Mouse (Mus musculus): Measurements from ENCODE around the gene Vkorc1l1. TPM values are rescaled to one million over a fixed set of nuclear protein-coding genes. Genes with fewer than 3 reads are reported as not detected.

Gene Vkorc1l1
- polyA plus RNA-seq, 1 experiment from 2014 or later = 14.5 TPM

DNA sequence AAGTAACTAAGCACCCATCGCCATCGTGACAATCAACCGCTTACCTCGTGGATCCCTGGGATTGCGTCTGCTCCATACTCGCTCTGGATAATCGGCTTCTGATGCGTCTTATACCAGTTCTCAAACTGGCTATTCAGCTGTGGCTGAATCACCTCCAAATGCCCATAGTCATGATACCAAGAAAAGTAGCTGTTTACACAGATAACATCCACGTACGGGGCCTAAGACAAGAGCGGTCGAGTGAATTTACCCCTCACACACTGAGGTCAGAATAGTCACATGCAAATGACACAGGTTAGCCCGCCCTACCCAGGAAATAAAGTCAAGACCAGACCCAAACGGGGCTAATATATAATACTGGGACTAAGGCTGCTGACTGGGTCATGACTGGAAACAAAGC, 51.6 kb downstream of the Vkorc1l1 start:
- H3K4me2 ChIP-seq (ENCODE audit: low read length) = no peak overlapping the region
- 93% methylated on average over 14 of the region's 14 CpGs for WGBS
- H3K36me3 ChIP-seq (ENCODE audit: control insufficient read depth, insufficient read depth, low read length) = peaks cover 46% of the 10 kb centered on the region

DNA sequence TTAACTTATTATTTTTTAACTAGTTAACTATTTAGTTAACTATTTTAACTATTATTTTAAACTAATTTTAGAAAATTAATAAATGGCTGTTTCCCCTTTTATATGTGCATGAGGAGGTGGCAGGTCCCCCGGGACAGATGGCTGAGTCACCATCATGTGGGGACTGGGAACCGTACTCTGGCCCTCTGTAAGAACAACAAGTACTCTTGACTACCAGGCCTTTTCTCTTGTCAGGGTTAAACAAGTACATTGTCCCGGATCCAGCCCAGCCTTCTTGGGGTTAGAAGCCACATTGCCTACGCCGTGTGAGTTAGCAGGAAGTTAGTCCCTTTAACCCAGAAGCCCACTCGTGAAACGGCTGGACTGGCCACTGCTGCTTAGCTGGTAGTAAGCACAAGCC, 53.2 kb downstream of the Vkorc1l1 start:
- H3K4me3 ChIP-seq (ENCODE audit: control insufficient read depth in 1 of 2, insufficient read depth in 1 of 2, low read depth in 1 of 2, low read length in 2 of 2) = no peak overlapping the region
- peaks cover 43% of the 10 kb centered on the region for H3K36me3 ChIP-seq (ENCODE audit: control insufficient read depth, insufficient read depth, low read length)
- 86% methylated on average over 7 of the region's 7 CpGs for WGBS
- no peak overlapping the region for H3K27ac ChIP-seq (replicated peaks in 1 of 2; ENCODE audit: control insufficient read depth in 1 of 2, insufficient read depth in 1 of 2, low read depth in 2 of 2, low read length in 2 of 2)
- H3K4me1 ChIP-seq (ENCODE audit: control insufficient read depth in 2 of 2, insufficient read depth in 2 of 2, low read length in 2 of 2) = no peaks in the 10 kb centered on the region
- no peak overlapping the region for H3K9ac ChIP-seq (ENCODE audit: low read length)
- H3K9me3 ChIP-seq (ENCODE audit: control insufficient read depth, low read length) = no peaks in the 10 kb centered on the region
- H3K4me2 ChIP-seq (ENCODE audit: low read length) = no peak overlapping the region
- H3K27me3 ChIP-seq (ENCODE audit: control insufficient read depth, insufficient read depth, low read length) = no peaks in the 10 kb centered on the region
- no peak for ATAC-seq (ENCODE audit: insufficient number of reproducible peaks, insufficient read depth, low FRiP score, low read depth)

More for the DNA sequence above, 51.6 kb downstream of the Vkorc1l1 start:
- no peak for ATAC-seq (ENCODE audit: insufficient number of reproducible peaks, insufficient read depth, low FRiP score, low read depth)
- no peak overlapping the region for H3K9ac ChIP-seq (ENCODE audit: low read length)
- H3K4me1 ChIP-seq (ENCODE audit: control insufficient read depth in 2 of 2, insufficient read depth in 2 of 2, low read length in 2 of 2) = no peaks in the 10 kb centered on the region
- H3K27ac ChIP-seq (replicated peaks in 1 of 2; ENCODE audit: control insufficient read depth in 1 of 2, insufficient read depth in 1 of 2, low read depth in 2 of 2, low read length in 2 of 2) = no peak overlapping the region
- H3K27me3 ChIP-seq (ENCODE audit: control insufficient read depth, insufficient read depth, low read length) = no peaks in the 10 kb centered on the region
- H3K4me3 ChIP-seq (ENCODE audit: control insufficient read depth in 1 of 2, insufficient read depth in 1 of 2, low read depth in 1 of 2, low read length in 2 of 2) = no peak overlapping the region
- H3K9me3 ChIP-seq (ENCODE audit: control insufficient read depth, low read length) = no peaks in the 10 kb centered on the region

DNA sequence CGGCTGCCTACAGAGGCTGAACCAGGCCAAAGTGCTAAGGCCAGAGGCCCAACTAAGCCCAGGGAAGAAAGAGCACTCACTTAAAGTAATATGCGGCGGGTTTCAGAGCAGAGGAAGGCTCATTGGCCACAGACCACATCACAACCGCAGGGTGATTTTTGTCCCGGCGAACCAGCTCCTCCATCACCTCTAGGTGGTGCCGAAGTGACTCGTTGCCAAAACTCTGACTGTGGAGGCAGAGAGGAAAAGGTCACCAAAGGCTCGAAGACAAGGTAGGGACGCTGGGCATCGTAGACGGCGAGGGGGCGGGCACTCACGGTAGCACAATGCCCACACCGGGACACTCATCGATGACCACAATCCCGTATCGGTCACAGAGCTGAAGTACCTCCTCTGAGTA, 55.9 kb downstream of the Vkorc1l1 start:
- H3K27ac ChIP-seq (replicated peaks in 1 of 2; ENCODE audit: control insufficient read depth in 1 of 2, insufficient read depth in 1 of 2, low read depth in 2 of 2, low read length in 2 of 2) = no peak overlapping the region
- H3K9ac ChIP-seq (ENCODE audit: low read length) = no peak overlapping the region
- no peak for ATAC-seq (ENCODE audit: insufficient number of reproducible peaks, insufficient read depth, low FRiP score, low read depth)
- 66% methylated on average over 19 of the region's 19 CpGs for WGBS
- H3K36me3 ChIP-seq (ENCODE audit: control insufficient read depth, insufficient read depth, low read length) = peaks cover 40% of the 10 kb centered on the region
- no peak overlapping the region for H3K4me2 ChIP-seq (ENCODE audit: low read length)
- no peaks in the 10 kb centered on the region for H3K27me3 ChIP-seq (ENCODE audit: control insufficient read depth, insufficient read depth, low read length)
- no peaks in the 10 kb centered on the region for H3K9me3 ChIP-seq (ENCODE audit: control insufficient read depth, low read length)
- H3K4me3 ChIP-seq (ENCODE audit: control insufficient read depth in 1 of 2, insufficient read depth in 1 of 2, low read depth in 1 of 2, low read length in 2 of 2) = no peak overlapping the region
- H3K4me1 ChIP-seq (ENCODE audit: control insufficient read depth in 2 of 2, insufficient read depth in 2 of 2, low read length in 2 of 2) = peaks cover 4 to 6% of the 10 kb centered on the region in 2 experiments; a peak in 3 of 4 replicates

DNA sequence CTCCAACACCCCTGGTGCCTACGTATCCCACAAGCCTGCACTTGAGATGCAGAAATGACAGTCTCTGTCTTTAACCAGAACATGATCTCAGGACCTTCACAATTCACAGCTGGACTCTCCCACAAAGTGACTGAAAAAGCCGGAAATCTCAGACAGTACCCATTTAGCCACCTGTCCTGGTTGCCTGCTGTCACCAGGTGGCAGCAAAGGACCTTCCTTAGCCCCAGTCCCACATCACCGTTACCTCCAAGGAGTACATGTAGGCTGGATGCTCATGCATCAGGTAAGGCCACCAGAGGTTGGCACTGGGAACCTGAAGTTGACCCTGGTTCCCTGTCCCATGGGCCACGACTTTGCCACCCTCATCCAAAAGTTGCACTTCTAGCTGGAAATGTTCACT, 57.3 kb downstream of the Vkorc1l1 start:
- Histone ChIP-seq H3K36me3 (ENCODE audit: control insufficient read depth, insufficient read depth, low read length) (peaks cover 27% of the 10 kb centered on the region), H3K4me3 (ENCODE audit: control insufficient read depth in 1 of 2, insufficient read depth in 1 of 2, low read depth in 1 of 2, low read length in 2 of 2) (no peak overlapping the region), H3K27me3 (ENCODE audit: control insufficient read depth, insufficient read depth, low read length) (no peaks in the 10 kb centered on the region), H3K4me2 (ENCODE audit: low read length) (no peak overlapping the region), H3K27ac (replicated peaks in 1 of 2; ENCODE audit: control insufficient read depth in 1 of 2, insufficient read depth in 1 of 2, low read depth in 2 of 2, low read length in 2 of 2) (no peak overlapping the region), H3K9me3 (ENCODE audit: control insufficient read depth, low read length) (no peaks in the 10 kb centered on the region), H3K9ac (ENCODE audit: low read length) (no peak overlapping the region), H3K4me1 (ENCODE audit: control insufficient read depth in 2 of 2, insufficient read depth in 2 of 2, low read length in 2 of 2) (peaks cover 8 to 13% of the 10 kb centered on the region in 2 experiments)
- 28% methylated on average over 4 of the region's 4 CpGs for WGBS
- ATAC-seq (ENCODE audit: insufficient number of reproducible peaks, insufficient read depth, low FRiP score, low read depth) = no peak

DNA sequence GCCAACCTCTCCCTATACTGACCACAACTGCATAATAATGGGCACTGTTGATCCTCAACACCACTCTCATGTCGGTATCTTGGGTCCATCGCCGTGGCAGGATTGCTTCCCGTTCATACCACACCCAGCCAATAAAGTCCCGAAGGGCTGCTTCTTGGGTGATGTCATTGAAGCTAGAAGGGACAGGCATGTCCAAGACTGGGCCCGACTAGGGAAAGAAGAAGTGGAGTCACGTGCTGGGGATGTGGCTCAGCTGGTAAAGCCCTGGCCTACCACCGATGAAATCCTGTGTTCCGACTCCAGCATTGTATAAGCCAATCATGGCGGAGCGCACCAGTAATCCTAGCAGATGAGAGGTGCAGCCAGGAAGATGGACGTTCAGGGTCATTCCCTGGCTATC, 59.0 kb downstream of the Vkorc1l1 start:
- peaks cover 8 to 13% of the 10 kb centered on the region in 2 experiments for H3K4me1 ChIP-seq (ENCODE audit: control insufficient read depth in 2 of 2, insufficient read depth in 2 of 2, low read length in 2 of 2)
- H3K27me3 ChIP-seq (ENCODE audit: control insufficient read depth, insufficient read depth, low read length) = no peaks in the 10 kb centered on the region
- no peak overlapping the region for H3K9ac ChIP-seq (ENCODE audit: low read length)
- peaks cover 21% of the 10 kb centered on the region for H3K36me3 ChIP-seq (ENCODE audit: control insufficient read depth, insufficient read depth, low read length)
- no peak overlapping the region for H3K4me2 ChIP-seq (ENCODE audit: low read length)
- H3K9me3 ChIP-seq (ENCODE audit: control insufficient read depth, low read length) = peaks cover 11% of the 10 kb centered on the region; the same call in 1 of the 2 replicates
- 90% methylated on average over 12 of the region's 12 CpGs for WGBS
- no peak overlapping the region for H3K4me3 ChIP-seq (ENCODE audit: control insufficient read depth in 1 of 2, insufficient read depth in 1 of 2, low read depth in 1 of 2, low read length in 2 of 2)
- H3K27ac ChIP-seq (replicated peaks in 1 of 2; ENCODE audit: control insufficient read depth in 1 of 2, insufficient read depth in 1 of 2, low read depth in 2 of 2, low read length in 2 of 2) = no peak overlapping the region
- ATAC-seq (ENCODE audit: insufficient number of reproducible peaks, insufficient read depth, low FRiP score, low read depth) = no peak

DNA sequence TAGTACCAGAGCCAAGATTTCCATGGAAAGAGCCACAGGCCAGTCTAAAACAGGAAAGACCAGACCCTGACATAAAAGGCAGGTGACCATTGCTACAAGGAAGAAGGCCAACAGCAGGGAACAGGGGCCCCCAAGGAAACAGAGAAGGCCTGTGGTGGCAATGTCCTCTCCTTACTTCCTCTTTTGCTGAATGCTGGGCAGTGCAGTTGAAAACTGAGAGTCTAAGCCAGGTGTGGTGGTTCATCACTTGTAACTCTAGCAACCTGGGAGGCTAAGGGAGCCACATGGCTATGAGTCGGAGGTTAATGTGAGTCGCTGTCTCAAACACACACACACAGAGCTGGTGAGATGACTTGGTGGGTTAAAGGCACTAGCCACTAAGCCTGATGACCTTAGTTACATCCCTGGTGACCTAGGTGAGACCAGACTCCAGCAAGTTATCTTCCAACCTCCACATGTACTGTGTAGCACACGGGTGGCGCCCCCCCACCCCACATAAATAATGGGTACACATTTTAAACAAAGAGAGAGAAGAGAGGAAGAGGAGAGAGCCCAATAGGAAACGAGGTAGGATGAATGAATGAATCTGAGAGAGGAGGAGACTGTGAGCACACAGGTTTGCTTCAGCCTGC, 59.7 kb downstream of the Vkorc1l1 start:
- H3K9ac ChIP-seq (ENCODE audit: low read length) = no peak overlapping the region
- no peak for ATAC-seq (ENCODE audit: insufficient number of reproducible peaks, insufficient read depth, low FRiP score, low read depth)
- H3K4me3 ChIP-seq (ENCODE audit: control insufficient read depth in 1 of 2, insufficient read depth in 1 of 2, low read depth in 1 of 2, low read length in 2 of 2) = peak overlapping the region; percentile 60 to 87; a peak in 2 of 4 replicates
- H3K4me1 ChIP-seq (ENCODE audit: control insufficient read depth in 2 of 2, insufficient read depth in 2 of 2, low read length in 2 of 2) = peaks cover 8 to 13% of the 10 kb centered on the region in 2 experiments
- H3K36me3 ChIP-seq (ENCODE audit: control insufficient read depth, insufficient read depth, low read length) = peaks cover 14% of the 10 kb centered on the region
- no peaks in the 10 kb centered on the region for H3K27me3 ChIP-seq (ENCODE audit: control insufficient read depth, insufficient read depth, low read length)
- 70% methylated on average over 5 of the region's 5 CpGs for WGBS
- peaks cover 11% of the 10 kb centered on the region; the same call in 1 of the 2 replicates for H3K9me3 ChIP-seq (ENCODE audit: control insufficient read depth, low read length)
- no peak overlapping the region for H3K27ac ChIP-seq (replicated peaks in 1 of 2; ENCODE audit: control insufficient read depth in 1 of 2, insufficient read depth in 1 of 2, low read depth in 2 of 2, low read length in 2 of 2)
- peak overlapping the region; percentile 89 for H3K4me2 ChIP-seq (ENCODE audit: low read length)

DNA sequence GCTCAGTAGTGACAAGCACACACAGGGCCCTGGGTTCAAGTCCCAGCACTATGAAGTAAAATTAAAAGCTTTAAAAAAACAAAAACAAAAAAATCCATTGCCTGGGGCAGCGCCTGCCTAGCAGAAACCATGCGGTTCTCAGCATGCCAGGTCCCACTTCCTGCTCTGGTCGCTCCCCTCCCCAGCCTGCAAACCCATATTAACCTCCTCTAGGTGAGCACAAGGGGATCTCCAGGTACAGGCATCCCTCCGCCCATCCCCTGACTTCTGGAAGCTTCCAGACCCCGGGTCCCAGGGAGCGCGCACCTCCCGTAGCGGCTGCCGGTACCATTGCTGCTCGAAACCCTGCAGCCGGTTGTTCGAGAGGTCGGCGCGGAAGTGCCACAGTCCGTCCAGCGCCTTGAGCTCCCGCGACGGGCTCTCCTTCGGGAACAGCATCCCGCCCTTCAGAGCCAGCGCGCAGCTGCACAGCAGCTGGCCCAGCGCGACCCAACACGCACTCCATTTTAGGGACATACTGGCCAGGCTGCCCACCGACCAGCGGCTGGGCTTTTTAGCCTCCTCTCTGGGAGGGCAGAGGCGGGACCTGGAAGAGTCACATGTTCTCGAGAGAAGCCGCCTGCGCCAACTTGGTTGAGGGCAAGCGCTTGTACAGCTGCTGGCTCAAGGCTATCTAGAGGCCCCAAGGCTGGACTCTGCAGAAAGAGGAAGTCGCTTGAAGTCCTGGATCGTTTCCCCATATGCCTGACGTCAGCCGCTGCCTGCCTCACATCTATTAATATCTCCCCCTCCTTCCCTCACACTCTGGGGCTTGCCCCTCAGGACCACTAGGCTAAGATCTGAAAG, 60.8 kb downstream of the Vkorc1l1 start, which contains the start of gene Gusb:
Gene Gusb, minus strand, starts transcription at position 749 of the 846 bp plus-strand sequence.
- Histone ChIP-seq H3K9me3 (ENCODE audit: control insufficient read depth, low read length) (peaks cover 11% of the 10 kb centered on the region; the same call in 1 of the 2 replicates), H3K4me2 (ENCODE audit: low read length) (peak within 1 kb of the TSS; percentile 89), H3K4me3 (ENCODE audit: control insufficient read depth in 1 of 2, insufficient read depth in 1 of 2, low read depth in 1 of 2, low read length in 2 of 2) (peak within 1 kb of the TSS; percentile 60 to 87), H3K27me3 (ENCODE audit: control insufficient read depth, insufficient read depth, low read length) (no peaks in the 10 kb centered on the region), H3K4me1 (ENCODE audit: control insufficient read depth in 2 of 2, insufficient read depth in 2 of 2, low read length in 2 of 2) (peaks cover 8 to 13% of the 10 kb centered on the region in 2 experiments), H3K9ac (ENCODE audit: low read length) (peak within 1 kb of the TSS; percentile 82), H3K27ac (replicated peaks in 1 of 2; ENCODE audit: control insufficient read depth in 1 of 2, insufficient read depth in 1 of 2, low read depth in 2 of 2, low read length in 2 of 2) (peak within 1 kb of the TSS; percentile 65 to 88), H3K36me3 (ENCODE audit: control insufficient read depth, insufficient read depth, low read length) (0 out of 2 replicates have a peak, but pooled peaks cover 5% of the 10 kb centered on the region)
- WGBS = under 1% methylated on average over 39 of the region's 39 CpGs
- peak; percentile 87 for ATAC-seq (ENCODE audit: insufficient number of reproducible peaks, insufficient read depth, low FRiP score, low read depth)

Data from heart, embryonic 14.5 days (tissue).